Mouse (Mus musculus): ENCODE measurements around the gene Defb48.

Defb48 gene

DNA sequence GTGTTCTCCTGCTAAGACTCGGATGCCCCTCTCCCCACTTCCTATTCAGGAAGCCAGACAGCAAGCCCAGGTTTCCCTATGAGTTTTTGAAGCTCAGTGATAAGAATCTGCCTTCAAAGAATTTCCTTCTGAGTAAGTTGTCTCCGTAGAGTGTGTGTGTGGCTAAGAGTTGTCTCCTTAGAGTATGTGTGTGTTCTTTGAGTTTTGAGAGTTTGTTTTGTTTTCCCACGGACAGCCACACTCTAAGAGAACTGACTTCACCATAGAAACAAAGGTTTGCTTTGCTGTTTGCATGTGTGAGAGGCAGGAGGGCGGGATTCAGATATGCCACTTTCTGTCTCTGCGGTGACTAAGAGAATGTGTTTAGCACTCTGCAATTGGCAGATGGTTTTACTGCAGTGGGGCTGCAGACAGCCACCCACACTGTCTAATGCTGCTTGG, 56.2 kb downstream of the Defb48 start:
- DNase-seq (ENCODE audit: low spot score), result no peak
